In genomic region chr7:46447473-46448165, GRCm38 (mm10) we compare ENCODE assay signal across 18 mouse cellular contexts. TPM values are rescaled to one million over a fixed set of nuclear protein-coding genes. Genes with fewer than 3 reads are reported as not detected.
DNase-seq lines count a peak whose midpoint lies in the region; ATAC-seq and TF ChIP-seq lines count a peak whose summit lies in the region.
"Had no signal": no experiment of that assay in that cellular context is flagged by ENCODE, and none has a peak within 500 bp of the region (broad histone marks: within the 10 kb centered on the region; RNA-seq: fewer than 3 reads in every experiment).

No protein-coding gene starts in this region.

- H3K9ac ChIP-seq in hindbrain, embryonic 14.5 days: no peak overlapping the region
- no peak overlapping the region for H3K9ac ChIP-seq in hindbrain, embryonic 11.5 days (ENCODE audit: low read depth, low read length)
- no peak overlapping the region for H3K9ac ChIP-seq in neural tube, embryonic 14.5 days (replicated peaks; ENCODE audit: low read depth, low read length)
- H3K9ac ChIP-seq in intestine, postnatal 0 days (ENCODE audit: low read depth, low read length): no peak overlapping the region
- H3K9ac ChIP-seq: heart, embryonic 15.5 days; limb, embryonic 15.5 days had no signal

- 49% methylated on average over 9 of the region's 9 CpGs for WGBS in hindbrain, embryonic 14.5 days
- WGBS in hindbrain, embryonic 11.5 days: 65% methylated on average over 9 of the region's 9 CpGs
- 53% methylated on average over 9 of the region's 9 CpGs for WGBS in neural tube, embryonic 14.5 days
- WGBS in intestine, postnatal 0 days: 49% methylated on average over 9 of the region's 9 CpGs

- peaks cover 11% of the 10 kb centered on the region for H3K4me1 ChIP-seq in hindbrain, embryonic 14.5 days (replicated peaks; ENCODE audit: control insufficient read depth, insufficient read depth, low read length)
- peaks cover 4% of the 10 kb centered on the region; the same call in 1 of the 2 replicates for H3K4me1 ChIP-seq in hindbrain, embryonic 11.5 days (replicated peaks; ENCODE audit: control insufficient read depth, insufficient read depth, low read length)
- peaks cover 17% of the 10 kb centered on the region for H3K4me1 ChIP-seq in neural tube, embryonic 14.5 days (ENCODE audit: control insufficient read depth, insufficient read depth, low read length)
- H3K4me1 ChIP-seq in intestine, postnatal 0 days (replicated peaks; ENCODE audit: control insufficient read depth, insufficient read depth, low read length): no peaks in the 10 kb centered on the region
- H3K4me1 ChIP-seq: heart, embryonic 15.5 days; limb, embryonic 15.5 days had no signal

- H3K27me3 ChIP-seq in hindbrain, embryonic 14.5 days (ENCODE audit: control insufficient read depth, insufficient read depth, low read length): no peaks in the 10 kb centered on the region
- H3K27me3 ChIP-seq in hindbrain, embryonic 11.5 days (ENCODE audit: control insufficient read depth, insufficient read depth, low read length): no peaks in the 10 kb centered on the region
- H3K27me3 ChIP-seq in neural tube, embryonic 14.5 days (ENCODE audit: control insufficient read depth, insufficient read depth, low read length): no peaks in the 10 kb centered on the region
- H3K27me3 ChIP-seq in intestine, postnatal 0 days (replicated peaks; ENCODE audit: control insufficient read depth, insufficient read depth, low read length): no peaks in the 10 kb centered on the region
- H3K27me3 ChIP-seq: heart, embryonic 15.5 days; limb, embryonic 15.5 days had no signal

- H3K4me2 ChIP-seq in hindbrain, embryonic 14.5 days (replicated peaks): no peak overlapping the region
- no peak overlapping the region for H3K4me2 ChIP-seq in hindbrain, embryonic 11.5 days (replicated peaks; ENCODE audit: low read depth, low read length)
- no peak overlapping the region for H3K4me2 ChIP-seq in neural tube, embryonic 14.5 days (ENCODE audit: low read depth, low read length)
- no peak overlapping the region for H3K4me2 ChIP-seq in intestine, postnatal 0 days (replicated peaks; ENCODE audit: low read depth)
- H3K4me2 ChIP-seq: heart, embryonic 15.5 days; limb, embryonic 15.5 days had no signal

- no peaks in the 10 kb centered on the region for H3K9me3 ChIP-seq in hindbrain, embryonic 14.5 days (ENCODE audit: control insufficient read depth, low read length)
- no peaks in the 10 kb centered on the region for H3K9me3 ChIP-seq in hindbrain, embryonic 11.5 days (ENCODE audit: control insufficient read depth, low read length)
- no peaks in the 10 kb centered on the region for H3K9me3 ChIP-seq in neural tube, embryonic 14.5 days (ENCODE audit: control insufficient read depth, low read length)
- H3K9me3 ChIP-seq in intestine, postnatal 0 days (ENCODE audit: control insufficient read depth): no peaks in the 10 kb centered on the region
- H3K9me3 ChIP-seq: heart, embryonic 15.5 days; limb, embryonic 15.5 days had no signal

- ATAC-seq in hindbrain, embryonic 14.5 days (ENCODE audit: low FRiP score): no peak
- ATAC-seq in hindbrain, embryonic 11.5 days (ENCODE audit: low FRiP score): no peak
- no peak for ATAC-seq in neural tube, embryonic 14.5 days (ENCODE audit: low read depth)
- no peak for ATAC-seq in intestine, postnatal 0 days

- no peaks in the 10 kb centered on the region for H3K36me3 ChIP-seq in hindbrain, embryonic 14.5 days (replicated peaks; ENCODE audit: control insufficient read depth, insufficient read depth)
- no peaks in the 10 kb centered on the region for H3K36me3 ChIP-seq in hindbrain, embryonic 11.5 days (ENCODE audit: control insufficient read depth, insufficient read depth, low read length)
- no peaks in the 10 kb centered on the region for H3K36me3 ChIP-seq in neural tube, embryonic 14.5 days (ENCODE audit: control insufficient read depth, insufficient read depth, low read length)
- no peaks in the 10 kb centered on the region for H3K36me3 ChIP-seq in intestine, postnatal 0 days (ENCODE audit: control insufficient read depth, insufficient read depth)
- H3K36me3 ChIP-seq: heart, embryonic 15.5 days; limb, embryonic 15.5 days had no signal

- H3K27ac ChIP-seq in hindbrain, embryonic 14.5 days: peak overlapping the region; percentile 63
- no peak overlapping the region for H3K27ac ChIP-seq in hindbrain, embryonic 11.5 days (ENCODE audit: low read depth, low read length)
- H3K27ac ChIP-seq in neural tube, embryonic 14.5 days (ENCODE audit: low read depth, low read length): 0 out of 2 replicates have a peak overlapping the region, but pooled peaks have one; percentile 44
- H3K27ac ChIP-seq in intestine, postnatal 0 days (ENCODE audit: low read depth, low read length): no peak overlapping the region
- H3K27ac ChIP-seq: heart, embryonic 15.5 days; limb, embryonic 15.5 days; stomach, postnatal 0 days had no signal

- DNase-seq in hindbrain, embryonic 14.5 days (ENCODE audit: low spot score): no peak
- no peak for DNase-seq in hindbrain, embryonic 11.5 days (ENCODE audit: low spot score)
- DNase-seq in cerebellum, adult 9-10 months: peak; percentile 78
- peak; percentile 56 to 66 for DNase-seq in cerebellum, postnatal 36 days
- DNase-seq in lung, postnatal 4 days: no peak
- DNase-seq: adrenal gland, postnatal 36 days; gastrocnemius, postnatal 10 days; heart, adult 18-20 months; kidney, postnatal 4 days; lung, postnatal 14 days; right cerebral cortex, postnatal 25 days; thymus, postnatal 25 days had no signal

- TF ChIP-seq CTCF in intestine, postnatal 0 days (IDR thresholded peaks at IDR 0.05; ENCODE audit: low read depth): no peak

- no peak overlapping the region for H3K4me3 ChIP-seq in hindbrain, embryonic 14.5 days (replicated peaks; ENCODE audit: low read length)
- no peak overlapping the region for H3K4me3 ChIP-seq in hindbrain, embryonic 11.5 days (ENCODE audit: low read depth, low read length)
- H3K4me3 ChIP-seq in neural tube, embryonic 14.5 days (ENCODE audit: low read depth, low read length): no peak overlapping the region
- no peak overlapping the region for H3K4me3 ChIP-seq in intestine, postnatal 0 days (ENCODE audit: low read depth, low read length)
- H3K4me3 ChIP-seq: heart, embryonic 15.5 days; limb, embryonic 15.5 days had no signal

RNA-seq across cellular contexts. Expression of gene Kcnc1, which starts 51.3 kb away (rescaled TPM):
- 16.6 and 20.8 TPM in 2 replicates for polyA plus RNA-seq in hindbrain, embryonic 14.5 days (2014; fragmentation: Nextera tagmentation; extraction: Ambion mirVana)
- 1.7 and 3.1 TPM in 2 replicates for polyA plus RNA-seq in hindbrain, embryonic 11.5 days (2014; fragmentation: Nextera tagmentation; extraction: Ambion mirVana)
- 16.1 and 20.5 TPM in 2 replicates for polyA plus RNA-seq in neural tube, embryonic 14.5 days (2014; fragmentation: Nextera tagmentation; extraction: Ambion mirVana)
- 0.39 and 0.72 TPM in 2 replicates for polyA plus RNA-seq in intestine, postnatal 0 days (2015; fragmentation: Nextera tagmentation; extraction: Ambion mirVana)
- polyA plus RNA-seq: heart, embryonic 15.5 days; kidney, embryonic 14.5 days had no signal

Comparison
In these comparisons a context has a peak if more than half of its experiments do, and no peak if none do; other contexts are left out.
1. H3K27ac ChIP-seq: peak in hindbrain, embryonic 14.5 days (single experiment) and neural tube, embryonic 14.5 days (single experiment); none in hindbrain, embryonic 11.5 days (single experiment) and intestine, postnatal 0 days (single experiment).
2. DNase-seq: peak in cerebellum, adult 9-10 months (single experiment) and cerebellum, postnatal 36 days (2 of 2); none in hindbrain, embryonic 14.5 days (single experiment), hindbrain, embryonic 11.5 days (single experiment) and lung, postnatal 4 days (0 of 2).